Mouse (Mus musculus) ES-Bruce4 (cell line): ENCODE measurements around the gene Gpr63.
"Not testable (repeated sequence)": the region's sequence is repeated elsewhere in the genome, so short reads cannot be mapped to it uniquely, and the experiment has no call there.

Experiments used
- EP300 ChIP-seq: IDR thresholded peaks from 2 replicates; pipeline ENCODE4 v1.6.1; 2011; ENCODE audit warnings: low read depth, low read length; ENCODE audit not compliant: insufficient read depth
- POLR2A ChIP-seq: IDR thresholded peaks from one replicate; pipeline ENCODE4 v1.8.1; 2011; ENCODE audit warnings: low read length; ENCODE audit not compliant: insufficient read depth

DNA sequence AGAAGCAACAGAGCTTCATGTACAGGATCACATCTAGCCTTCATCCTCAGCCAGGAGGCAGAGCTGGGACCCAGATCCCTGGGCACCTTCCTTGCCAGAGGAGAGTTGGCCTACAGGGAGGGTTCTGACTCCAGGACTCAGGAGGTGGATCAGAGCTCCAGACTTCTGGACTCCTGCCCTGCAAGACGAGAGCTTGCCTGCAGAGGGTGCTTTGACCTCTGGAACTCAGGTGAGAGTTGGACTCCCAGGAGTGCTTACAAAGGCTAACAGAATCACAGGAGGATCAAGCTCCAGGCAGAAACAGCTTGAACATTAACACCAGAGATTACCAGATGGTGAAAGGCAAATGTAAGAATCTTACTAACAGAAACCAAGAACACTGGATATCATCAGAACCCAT, 89.3 kb downstream of the Gpr63 start:
- TF ChIP-seq EP300, POLR2A: not testable (repeated sequence)
